Mouse (Mus musculus): Measurements from ENCODE around the gene Trim40.

DNA sequence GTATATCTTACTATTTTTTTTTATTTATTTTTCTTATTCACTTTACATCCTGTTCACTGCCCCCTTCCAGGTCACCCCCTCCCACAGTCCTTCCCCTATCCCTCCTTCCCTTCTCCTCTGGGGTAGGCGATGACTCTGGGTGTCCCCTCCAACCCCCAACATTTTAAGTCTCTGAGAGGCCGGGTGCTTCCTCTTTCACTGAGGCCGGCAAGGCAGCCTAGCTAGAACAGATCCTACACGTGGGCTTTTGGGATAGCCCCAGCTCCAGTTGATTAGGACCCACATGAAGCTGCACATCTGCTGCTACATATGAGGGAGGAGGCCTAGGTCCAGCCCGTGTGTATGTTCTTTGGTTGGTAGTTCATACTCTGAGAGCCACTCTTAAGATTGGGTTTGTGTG is 50.9 kb downstream of the Trim40 start:
- TF ChIP-seq CTCF (IDR thresholded peaks at IDR 0.05; ENCODE audit: control insufficient read depth, insufficient read depth, low read length): no peak
- no peak for TF ChIP-seq POLR2A (IDR thresholded peaks at IDR 0.05; ENCODE audit: borderline replicate concordance, control insufficient read depth, low read depth, low read length)

All from bone marrow, adult 2 months (tissue).